Mouse (Mus musculus): ENCODE data around the gene Ddx39b. TPM values are rescaled to one million over a fixed set of nuclear protein-coding genes. Genes with fewer than 3 reads are reported as not detected.
"Not testable (repeated sequence)": the region's sequence is repeated elsewhere in the genome, so short reads cannot be mapped to it uniquely, and the experiment has no call there.

Gene Ddx39b
- polyA plus RNA-seq, 1 experiment from 2014 or later, result 569 TPM

GRCm38 (mm10) chr17:35232043-35232442, 9.5 kb upstream of the Ddx39b start:
- ATAC-seq (ENCODE audit: insufficient read depth), result no peak
- peaks cover 45% of the 10 kb centered on the region for H3K36me3 ChIP-seq (ENCODE audit: insufficient read depth)

GRCm38 (mm10) chr17:35232659-35233058, 8.9 kb upstream of the Ddx39b start:
- Histone ChIP-seq H3K27ac (ENCODE audit: low read depth) (peak overlapping the region; percentile 85; the same call in 1 of the 2 replicates), H3K4me1 (ENCODE audit: insufficient read depth) (peaks cover 13% of the 10 kb centered on the region; the same call in 1 of the 2 replicates), H3K36me3 (ENCODE audit: insufficient read depth) (peaks cover 42% of the 10 kb centered on the region), H3K4me3 (ENCODE audit: low read depth, low read length) (no peak overlapping the region), H3K9me3 (ENCODE audit: low read depth, low read length) (no peaks in the 10 kb centered on the region), H3K9ac (no peak overlapping the region), H3K27me3 (ENCODE audit: insufficient read depth, low read length) (no peaks in the 10 kb centered on the region), H3K4me2 (peak overlapping the region; percentile 71; the same call in 1 of the 2 replicates)
- no peak for TF ChIP-seq CTCF (IDR thresholded peaks at IDR 0.05; ENCODE audit: low read depth)
- DNase-seq (no peak), ATAC-seq (ENCODE audit: insufficient read depth) (no peak)
- WGBS, result 68% methylated on average over 5 of the region's 5 CpGs

More at GRCm38 (mm10) chr17:35232043-35232442, 9.5 kb upstream of the Ddx39b start:
- 14% methylated on average over 12 of the region's 12 CpGs for WGBS
- Histone ChIP-seq H3K9me3 (ENCODE audit: low read depth, low read length) (no peaks in the 10 kb centered on the region), H3K4me1 (ENCODE audit: insufficient read depth) (peaks cover 13% of the 10 kb centered on the region; the same call in 1 of the 2 replicates), H3K4me2 (no peak overlapping the region), H3K27ac (ENCODE audit: low read depth) (no peak overlapping the region), H3K4me3 (ENCODE audit: low read depth, low read length) (no peak overlapping the region), H3K27me3 (ENCODE audit: insufficient read depth, low read length) (no peaks in the 10 kb centered on the region), H3K9ac (no peak overlapping the region)
- DNase-seq, result peak; percentile 95
- peak; percentile 92 for TF ChIP-seq CTCF (IDR thresholded peaks at IDR 0.05; ENCODE audit: low read depth)

- no peaks in the 10 kb centered on the region for H3K9me3 ChIP-seq (ENCODE audit: low read depth, low read length)
- H3K27me3 ChIP-seq (ENCODE audit: insufficient read depth, low read length), result no peaks in the 10 kb centered on the region
- 38% methylated on average over 18 of the region's 18 CpGs for WGBS
- H3K4me2 ChIP-seq, result peak within 1 kb of the TSS; percentile 71
- ATAC-seq (ENCODE audit: insufficient read depth), result peak; percentile 7; the same call in 1 of the 2 replicates
- peak within 1 kb of the TSS; percentile 97 for H3K27ac ChIP-seq (ENCODE audit: low read depth)
- DNase-seq, result peak; percentile 84
- H3K9ac ChIP-seq, result peak within 1 kb of the TSS; percentile 86
- peaks cover 35% of the 10 kb centered on the region for H3K36me3 ChIP-seq (ENCODE audit: insufficient read depth)
- no peak for TF ChIP-seq CTCF (IDR thresholded peaks at IDR 0.05; ENCODE audit: low read depth)
- peak within 1 kb of the TSS; percentile 65 for H3K4me3 ChIP-seq (ENCODE audit: low read depth, low read length)
- peaks cover 13% of the 10 kb centered on the region; the same call in 1 of the 2 replicates for H3K4me1 ChIP-seq (ENCODE audit: insufficient read depth)
These were observed 8.2 kb upstream of the Ddx39b start, which contains the start of gene Atp6v1g2 for GRCm38 (mm10) chr17:35233114-35233980. TSS of gene Atp6v1g2 (plus strand) at chr17:35233660.

- Histone ChIP-seq H3K4me1 (ENCODE audit: insufficient read depth) (peaks cover 13% of the 10 kb centered on the region; the same call in 1 of the 2 replicates), H3K4me2 (peak overlapping the region; percentile 71), H3K27ac (ENCODE audit: low read depth) (peak overlapping the region; percentile 97), H3K36me3 (ENCODE audit: insufficient read depth) (peaks cover 28% of the 10 kb centered on the region), H3K4me3 (ENCODE audit: low read depth, low read length) (peak overlapping the region; percentile 65)
- DNase-seq; ATAC-seq (ENCODE audit: insufficient read depth); H3K9ac ChIP-seq; H3K9me3 ChIP-seq (ENCODE audit: low read depth, low read length); H3K27me3 ChIP-seq (ENCODE audit: insufficient read depth, low read length): not testable (repeated sequence)
- 76% methylated on average over 7 of the region's 7 CpGs for WGBS
These were observed 7.5 kb upstream of the Ddx39b start for GRCm38 (mm10) chr17:35234090-35234489.

GRCm38 (mm10) chr17:35234903-35235302, 6.6 kb upstream of the Ddx39b start:
- DNase-seq, result peak; percentile 76
- peak; percentile 25 for ATAC-seq (ENCODE audit: insufficient read depth)
- H3K36me3 ChIP-seq (ENCODE audit: insufficient read depth), result peaks cover 20% of the 10 kb centered on the region
- no peaks in the 10 kb centered on the region for H3K27me3 ChIP-seq (ENCODE audit: insufficient read depth, low read length)
- H3K4me3 ChIP-seq (ENCODE audit: low read depth, low read length), result peak overlapping the region; percentile 65
- 4% methylated on average over 31 of the region's 31 CpGs for WGBS
- H3K4me1 ChIP-seq (ENCODE audit: insufficient read depth), result peaks cover 13% of the 10 kb centered on the region; the same call in 1 of the 2 replicates
- H3K4me2 ChIP-seq, result peak overlapping the region; percentile 71
- H3K27ac ChIP-seq (ENCODE audit: low read depth), result peak overlapping the region; percentile 97
- no peak for TF ChIP-seq CTCF (IDR thresholded peaks at IDR 0.05; ENCODE audit: low read depth)
- H3K9ac ChIP-seq, result peak overlapping the region; percentile 86
- no peaks in the 10 kb centered on the region for H3K9me3 ChIP-seq (ENCODE audit: low read depth, low read length)

- H3K27ac ChIP-seq (ENCODE audit: low read depth), result peak within 1 kb of the TSS; percentile 97
- peak within 1 kb of the TSS; percentile 86 for H3K9ac ChIP-seq
- H3K36me3 ChIP-seq (ENCODE audit: insufficient read depth), result peaks cover 13% of the 10 kb centered on the region
- no peaks in the 10 kb centered on the region for H3K27me3 ChIP-seq (ENCODE audit: insufficient read depth, low read length)
- WGBS, result under 1% methylated on average over 35 of the region's 35 CpGs
- peak within 1 kb of the TSS; percentile 65 for H3K4me3 ChIP-seq (ENCODE audit: low read depth, low read length)
- H3K4me2 ChIP-seq, result peak within 1 kb of the TSS; percentile 71
- H3K9me3 ChIP-seq (ENCODE audit: low read depth, low read length), result no peaks in the 10 kb centered on the region
- H3K4me1 ChIP-seq (ENCODE audit: insufficient read depth), result peaks cover 16% of the 10 kb centered on the region; the same call in 1 of the 2 replicates
- DNase-seq (peak; percentile 97), ATAC-seq (ENCODE audit: insufficient read depth) (peak; percentile 85)
- TF ChIP-seq CTCF (IDR thresholded peaks at IDR 0.05; ENCODE audit: low read depth), result no peak
These were observed 5.7 kb upstream of the Ddx39b start, which contains the start of gene Nfkbil1 for GRCm38 (mm10) chr17:35235614-35236389. TSS of gene Nfkbil1 (minus strand) at chr17:35235792.
